Mouse (Mus musculus): ENCODE measurements around the gene Cdk14. TPM values are rescaled to one million over a fixed set of nuclear protein-coding genes. Genes with fewer than 3 reads are reported as not detected.
A peak's percentile ranks its signal among the peaks of the same experiment; 100 is the strongest.

Cdk14 gene
- polyA plus RNA-seq, 1 experiment from 2014 or later = 30.6 TPM

DNA sequence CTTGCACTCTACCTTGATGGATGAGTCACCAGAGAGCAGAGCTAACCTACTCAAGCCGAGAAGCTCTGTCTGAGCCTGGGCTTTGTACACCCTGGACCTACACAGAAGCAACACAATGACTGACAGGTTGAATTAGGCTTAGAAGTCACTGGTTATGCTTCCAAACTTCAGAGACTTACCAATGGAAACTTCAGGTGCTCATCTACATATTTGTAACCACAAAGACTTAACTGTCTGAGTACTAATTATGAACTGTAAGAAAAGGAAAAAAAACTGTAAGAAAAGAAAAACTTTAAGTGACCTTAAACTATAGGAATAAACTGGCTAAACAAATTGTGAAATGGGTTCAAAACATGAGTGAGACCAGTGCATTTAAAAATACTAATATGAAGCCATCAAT is 364.6 kb downstream of the Cdk14 start:
- Histone ChIP-seq H3K27me3 (replicated peaks; ENCODE audit: control insufficient read depth, insufficient read depth, low read length) (no peaks in the 10 kb centered on the region), H3K27ac (ENCODE audit: low read length) (no peak overlapping the region), H3K4me1 (replicated peaks; ENCODE audit: control insufficient read depth, insufficient read depth, low read length) (peaks cover 15% of the 10 kb centered on the region), H3K36me3 (ENCODE audit: control insufficient read depth, insufficient read depth) (no peaks in the 10 kb centered on the region), H3K9me3 (ENCODE audit: control insufficient read depth, low read length) (no peaks in the 10 kb centered on the region), H3K4me3 (replicated peaks; ENCODE audit: low read length) (no peak overlapping the region), H3K4me2 (ENCODE audit: low read length) (no peak overlapping the region), H3K9ac (replicated peaks; ENCODE audit: low read depth, low read length) (no peak overlapping the region)
- no peak for ATAC-seq
- WGBS = 37% methylated on average over 1 of the region's 1 CpGs

DNA sequence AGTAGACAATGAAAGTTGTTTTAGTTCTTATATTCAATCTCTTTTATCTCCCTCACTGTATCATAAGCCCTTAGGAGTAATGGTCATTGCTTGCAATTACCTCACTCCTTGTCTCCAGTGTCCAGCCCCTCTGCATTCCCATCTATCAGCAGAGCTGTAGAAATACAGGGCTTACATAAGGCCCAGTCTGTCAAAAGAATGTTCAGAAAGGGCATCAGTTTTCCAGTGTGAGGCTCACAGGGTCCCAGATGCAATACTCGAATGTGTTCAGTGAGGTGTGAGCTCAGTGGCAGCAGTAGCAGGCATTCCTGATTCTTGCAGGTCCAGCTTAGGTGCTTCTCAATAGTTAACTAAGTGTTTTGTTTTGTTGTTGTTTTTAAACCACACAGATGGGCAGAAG is 365.8 kb downstream of the Cdk14 start:
- Histone ChIP-seq H3K9ac (replicated peaks; ENCODE audit: low read depth, low read length) (no peak overlapping the region), H3K27me3 (replicated peaks; ENCODE audit: control insufficient read depth, insufficient read depth, low read length) (no peaks in the 10 kb centered on the region), H3K4me2 (ENCODE audit: low read length) (no peak overlapping the region), H3K9me3 (ENCODE audit: control insufficient read depth, low read length) (no peaks in the 10 kb centered on the region), H3K27ac (ENCODE audit: low read length) (no peak overlapping the region), H3K36me3 (ENCODE audit: control insufficient read depth, insufficient read depth) (no peaks in the 10 kb centered on the region), H3K4me1 (replicated peaks; ENCODE audit: control insufficient read depth, insufficient read depth, low read length) (peaks cover 15% of the 10 kb centered on the region), H3K4me3 (replicated peaks; ENCODE audit: low read length) (no peak overlapping the region)
- 13% methylated on average over 1 of the region's 1 CpGs for WGBS
- ATAC-seq = no peak

DNA sequence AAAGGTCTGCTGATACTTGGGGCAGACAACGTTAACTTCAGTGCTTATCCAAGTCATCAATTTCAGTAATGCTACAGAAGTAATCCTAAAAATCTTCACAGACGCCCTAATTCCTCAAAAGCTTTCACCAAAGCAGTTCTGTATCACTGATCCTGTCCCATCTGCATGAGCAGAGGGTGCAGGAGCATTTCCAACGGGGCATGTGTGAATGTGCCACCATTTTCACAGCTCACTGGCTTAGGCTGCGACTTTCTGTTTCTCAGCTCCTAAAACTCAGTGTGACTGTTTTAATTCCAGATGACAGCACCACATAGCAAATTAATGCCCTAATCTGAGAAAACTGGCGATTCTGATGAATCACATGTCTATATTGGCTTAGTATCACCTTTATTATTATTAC is 375.8 kb downstream of the Cdk14 start:
- WGBS = 60% methylated on average over 5 of the region's 5 CpGs
- H3K4me3 ChIP-seq (replicated peaks; ENCODE audit: low read length) = no peak overlapping the region
- no peak overlapping the region for H3K4me2 ChIP-seq (ENCODE audit: low read length)
- no peaks in the 10 kb centered on the region for H3K36me3 ChIP-seq (ENCODE audit: control insufficient read depth, insufficient read depth)
- H3K9ac ChIP-seq (replicated peaks; ENCODE audit: low read depth, low read length) = no peak overlapping the region
- no peaks in the 10 kb centered on the region for H3K27me3 ChIP-seq (replicated peaks; ENCODE audit: control insufficient read depth, insufficient read depth, low read length)
- no peaks in the 10 kb centered on the region for H3K9me3 ChIP-seq (ENCODE audit: control insufficient read depth, low read length)
- peaks cover 5% of the 10 kb centered on the region for H3K4me1 ChIP-seq (replicated peaks; ENCODE audit: control insufficient read depth, insufficient read depth, low read length)
- peak; percentile 26; the same call in 1 of the 2 replicates for ATAC-seq
- no peak overlapping the region for H3K27ac ChIP-seq (ENCODE audit: low read length)

DNA sequence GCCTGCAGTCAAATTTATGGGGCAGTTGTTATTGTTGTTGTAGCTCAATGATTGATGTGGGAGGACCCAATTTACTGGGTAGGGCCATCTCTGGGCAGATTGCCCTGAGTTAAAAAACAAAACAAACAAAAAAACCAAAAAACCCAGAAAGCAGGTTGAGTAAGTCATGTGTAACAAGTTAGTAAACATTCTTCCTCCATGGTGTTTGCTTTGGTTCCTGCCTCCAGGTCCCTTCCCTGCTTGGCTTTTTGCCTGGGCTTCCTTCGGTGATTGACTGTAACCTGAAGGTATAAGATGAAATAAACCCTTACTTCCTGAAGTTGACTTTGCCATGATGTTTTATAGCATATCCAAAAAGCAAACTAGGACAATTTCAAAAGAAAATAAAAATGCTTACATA is 377.4 kb downstream of the Cdk14 start:
- H3K4me1 ChIP-seq (replicated peaks; ENCODE audit: control insufficient read depth, insufficient read depth, low read length) = peaks cover 5% of the 10 kb centered on the region
- H3K27me3 ChIP-seq (replicated peaks; ENCODE audit: control insufficient read depth, insufficient read depth, low read length) = no peaks in the 10 kb centered on the region
- no peaks in the 10 kb centered on the region for H3K36me3 ChIP-seq (ENCODE audit: control insufficient read depth, insufficient read depth)
- no peaks in the 10 kb centered on the region for H3K9me3 ChIP-seq (ENCODE audit: control insufficient read depth, low read length)
- no peak overlapping the region for H3K4me3 ChIP-seq (replicated peaks; ENCODE audit: low read length)
- no peak for ATAC-seq
- WGBS = 50% methylated on average over 1 of the region's 1 CpGs
- no peak overlapping the region for H3K4me2 ChIP-seq (ENCODE audit: low read length)
- H3K27ac ChIP-seq (ENCODE audit: low read length) = no peak overlapping the region
- no peak overlapping the region for H3K9ac ChIP-seq (replicated peaks; ENCODE audit: low read depth, low read length)

DNA sequence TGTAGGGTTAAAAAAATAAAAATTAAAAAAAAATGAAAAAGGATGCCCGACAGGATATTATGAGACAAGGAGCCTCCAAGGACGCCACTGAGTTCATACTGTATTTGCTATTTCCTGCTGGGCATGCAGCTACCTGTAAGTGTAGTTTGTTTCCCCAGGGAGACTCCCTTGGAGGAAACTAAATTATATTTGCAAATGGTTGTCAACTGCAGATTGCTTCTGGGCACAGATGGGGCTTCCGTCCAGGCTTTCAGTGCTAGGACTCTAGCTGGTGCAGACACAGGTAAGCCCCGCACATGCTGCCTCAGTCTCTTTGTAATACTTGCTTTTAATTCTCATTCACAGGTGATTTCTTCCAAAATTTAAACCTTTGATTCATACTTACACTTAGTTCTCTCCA is 378.6 kb downstream of the Cdk14 start:
- Histone ChIP-seq H3K36me3 (ENCODE audit: control insufficient read depth, insufficient read depth) (no peaks in the 10 kb centered on the region), H3K27me3 (replicated peaks; ENCODE audit: control insufficient read depth, insufficient read depth, low read length) (no peaks in the 10 kb centered on the region), H3K9me3 (ENCODE audit: control insufficient read depth, low read length) (no peaks in the 10 kb centered on the region), H3K4me2 (ENCODE audit: low read length) (no peak overlapping the region), H3K27ac (ENCODE audit: low read length) (no peak overlapping the region), H3K9ac (replicated peaks; ENCODE audit: low read depth, low read length) (no peak overlapping the region), H3K4me1 (replicated peaks; ENCODE audit: control insufficient read depth, insufficient read depth, low read length) (peaks cover 5% of the 10 kb centered on the region), H3K4me3 (replicated peaks; ENCODE audit: low read length) (no peak overlapping the region)
- no peak for ATAC-seq
- 80% methylated on average over 4 of the region's 4 CpGs for WGBS

DNA sequence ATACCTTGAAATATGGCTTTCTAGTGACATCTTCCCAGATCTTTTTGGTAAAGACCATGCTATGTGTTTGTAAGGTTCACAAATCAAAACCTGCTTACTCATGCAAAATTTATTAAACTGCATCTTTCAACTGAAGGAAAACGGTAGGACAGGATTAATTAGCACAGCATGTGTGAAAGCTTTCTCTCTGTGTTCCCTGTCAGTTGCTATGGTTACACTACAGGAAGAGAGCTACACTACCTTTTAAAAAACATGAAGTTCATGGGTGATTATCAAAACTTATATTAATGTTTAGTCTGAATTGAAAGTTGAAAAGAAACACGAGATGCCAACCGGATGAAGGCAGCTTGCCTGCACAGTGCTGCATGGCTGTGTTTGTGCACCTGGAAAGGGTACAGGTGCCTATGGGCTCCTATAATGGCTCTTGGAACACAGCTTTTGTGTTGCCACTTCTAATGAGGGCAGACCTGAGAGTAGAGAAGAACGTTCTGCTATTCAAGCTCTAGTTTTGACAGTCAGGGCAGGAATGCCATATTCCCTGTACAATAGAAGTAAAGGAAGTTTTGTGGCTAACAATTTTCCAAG is 380.3 kb downstream of the Cdk14 start:
- no peak overlapping the region for H3K9ac ChIP-seq (replicated peaks; ENCODE audit: low read depth, low read length)
- 11% methylated on average over 4 of the region's 4 CpGs for WGBS
- no peak overlapping the region for H3K4me2 ChIP-seq (ENCODE audit: low read length)
- H3K27me3 ChIP-seq (replicated peaks; ENCODE audit: control insufficient read depth, insufficient read depth, low read length) = no peaks in the 10 kb centered on the region
- ATAC-seq = peak; percentile 88
- peak overlapping the region; percentile 53; the same call in 1 of the 2 replicates for H3K27ac ChIP-seq (ENCODE audit: low read length)
- no peak overlapping the region for H3K4me3 ChIP-seq (replicated peaks; ENCODE audit: low read length)
- H3K4me1 ChIP-seq (replicated peaks; ENCODE audit: control insufficient read depth, insufficient read depth, low read length) = peaks cover 5% of the 10 kb centered on the region
- H3K9me3 ChIP-seq (ENCODE audit: control insufficient read depth, low read length) = no peaks in the 10 kb centered on the region
- no peaks in the 10 kb centered on the region for H3K36me3 ChIP-seq (ENCODE audit: control insufficient read depth, insufficient read depth)

DNA sequence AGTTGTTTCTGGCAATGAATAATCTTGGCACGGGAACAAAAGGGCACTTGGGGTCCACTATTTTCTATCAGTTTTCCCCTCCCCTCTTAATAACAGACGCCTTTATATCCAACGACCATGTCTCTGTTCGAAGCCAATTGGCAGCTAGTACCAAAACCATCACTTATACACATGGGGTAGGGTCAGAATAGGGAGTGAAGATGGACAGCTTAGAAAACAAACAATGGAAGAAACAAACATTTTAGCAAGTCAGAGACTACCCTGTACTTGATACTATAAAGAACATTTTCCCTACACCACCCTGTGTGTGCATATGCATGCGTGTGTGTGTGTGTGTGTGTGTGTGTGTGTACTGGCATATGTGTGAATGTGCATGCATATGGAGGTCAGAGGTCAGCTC is 386.7 kb downstream of the Cdk14 start:
- H3K9me3 ChIP-seq (ENCODE audit: control insufficient read depth, low read length) = no peaks in the 10 kb centered on the region
- H3K27ac ChIP-seq (ENCODE audit: low read length) = no peak overlapping the region
- 44% methylated on average over 5 of the region's 5 CpGs for WGBS
- no peaks in the 10 kb centered on the region for H3K27me3 ChIP-seq (replicated peaks; ENCODE audit: control insufficient read depth, insufficient read depth, low read length)
- no peak overlapping the region for H3K9ac ChIP-seq (replicated peaks; ENCODE audit: low read depth, low read length)
- no peak overlapping the region for H3K4me2 ChIP-seq (ENCODE audit: low read length)
- no peaks in the 10 kb centered on the region for H3K36me3 ChIP-seq (ENCODE audit: control insufficient read depth, insufficient read depth)
- ATAC-seq = peak; percentile 62
- peaks cover 14% of the 10 kb centered on the region for H3K4me1 ChIP-seq (replicated peaks; ENCODE audit: control insufficient read depth, insufficient read depth, low read length)
- H3K4me3 ChIP-seq (replicated peaks; ENCODE audit: low read length) = no peak overlapping the region

DNA sequence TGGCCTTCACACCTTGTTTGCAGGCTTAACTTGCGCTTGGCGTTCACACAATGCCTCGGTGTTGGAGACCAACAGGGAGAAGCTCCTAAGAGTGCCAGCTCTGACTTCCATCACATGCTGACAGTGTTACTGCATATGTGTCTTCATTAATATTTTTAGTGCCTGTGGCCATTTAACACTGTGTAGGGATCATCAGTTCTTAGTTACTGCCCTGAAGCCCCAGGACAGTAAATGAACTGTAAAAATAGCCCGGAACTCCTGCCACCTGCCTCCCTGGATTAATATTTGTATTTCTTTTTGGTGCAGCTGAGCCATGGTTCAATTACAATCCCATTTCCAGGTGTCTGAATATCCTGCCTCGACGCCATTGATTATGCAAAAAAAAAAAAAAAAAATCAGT is 387.3 kb downstream of the Cdk14 start:
- Histone ChIP-seq H3K27me3 (replicated peaks; ENCODE audit: control insufficient read depth, insufficient read depth, low read length) (no peaks in the 10 kb centered on the region), H3K27ac (ENCODE audit: low read length) (no peak overlapping the region), H3K36me3 (ENCODE audit: control insufficient read depth, insufficient read depth) (no peaks in the 10 kb centered on the region), H3K9ac (replicated peaks; ENCODE audit: low read depth, low read length) (no peak overlapping the region), H3K4me1 (replicated peaks; ENCODE audit: control insufficient read depth, insufficient read depth, low read length) (peaks cover 14% of the 10 kb centered on the region), H3K4me3 (replicated peaks; ENCODE audit: low read length) (no peak overlapping the region), H3K9me3 (ENCODE audit: control insufficient read depth, low read length) (no peaks in the 10 kb centered on the region), H3K4me2 (ENCODE audit: low read length) (no peak overlapping the region)
- WGBS = 58% methylated on average over 6 of the region's 6 CpGs
- ATAC-seq = 0 out of 2 replicates have a peak, but pooled peaks have one; percentile 29

DNA sequence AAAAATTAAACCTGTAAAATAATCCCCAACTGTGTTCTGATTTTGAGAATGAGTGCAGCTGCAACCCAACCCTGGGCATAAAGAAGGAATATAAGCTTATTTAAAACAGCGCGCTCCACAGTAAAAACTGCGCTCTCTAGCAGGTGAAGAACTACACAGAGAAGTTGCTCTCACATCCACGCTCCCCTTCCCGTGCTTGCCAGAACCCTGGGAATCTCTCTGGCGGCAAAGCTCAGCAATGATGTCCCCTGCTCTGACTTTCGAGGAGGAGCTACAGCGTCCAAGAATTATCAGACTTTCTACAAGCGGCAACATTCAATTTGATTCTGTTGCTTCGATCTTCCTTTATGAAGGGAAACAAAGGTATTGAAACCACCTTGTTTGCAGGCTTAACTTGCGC is 387.7 kb downstream of the Cdk14 start:
- no peak overlapping the region for H3K9ac ChIP-seq (replicated peaks; ENCODE audit: low read depth, low read length)
- no peak; the same call in 1 of the 2 replicates for ATAC-seq
- no peaks in the 10 kb centered on the region for H3K27me3 ChIP-seq (replicated peaks; ENCODE audit: control insufficient read depth, insufficient read depth, low read length)
- H3K27ac ChIP-seq (ENCODE audit: low read length) = no peak overlapping the region
- no peaks in the 10 kb centered on the region for H3K9me3 ChIP-seq (ENCODE audit: control insufficient read depth, low read length)
- no peak overlapping the region for H3K4me3 ChIP-seq (replicated peaks; ENCODE audit: low read length)
- 74% methylated on average over 11 of the region's 11 CpGs for WGBS
- no peaks in the 10 kb centered on the region for H3K36me3 ChIP-seq (ENCODE audit: control insufficient read depth, insufficient read depth)
- H3K4me1 ChIP-seq (replicated peaks; ENCODE audit: control insufficient read depth, insufficient read depth, low read length) = peaks cover 14% of the 10 kb centered on the region
- no peak overlapping the region for H3K4me2 ChIP-seq (ENCODE audit: low read length)

DNA sequence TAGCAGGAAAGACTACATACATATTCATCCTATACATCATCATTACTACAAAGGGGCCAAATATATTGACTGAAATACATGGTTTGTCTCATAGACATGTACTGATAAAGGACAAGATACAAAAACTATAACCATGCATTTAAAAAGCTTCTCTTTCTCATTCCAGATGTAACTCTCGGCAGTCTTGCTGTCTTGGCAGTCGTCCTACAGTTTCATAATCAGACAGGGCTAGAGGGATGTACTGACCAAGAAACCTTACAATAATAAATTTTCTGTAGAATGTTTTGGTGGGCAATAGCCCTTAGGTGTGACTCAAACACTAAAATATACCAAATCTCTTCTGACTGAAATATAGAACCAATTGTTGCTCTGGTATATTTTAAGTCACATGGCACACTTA is 389.7 kb downstream of the Cdk14 start:
- no peak overlapping the region for H3K4me3 ChIP-seq (replicated peaks; ENCODE audit: low read length)

More for the DNA sequence above, 389.7 kb downstream of the Cdk14 start:
- Histone ChIP-seq H3K4me2 (ENCODE audit: low read length) (no peak overlapping the region), H3K9me3 (ENCODE audit: control insufficient read depth, low read length) (no peaks in the 10 kb centered on the region), H3K4me1 (replicated peaks; ENCODE audit: control insufficient read depth, insufficient read depth, low read length) (peaks cover 14% of the 10 kb centered on the region), H3K36me3 (ENCODE audit: control insufficient read depth, insufficient read depth) (no peaks in the 10 kb centered on the region), H3K27me3 (replicated peaks; ENCODE audit: control insufficient read depth, insufficient read depth, low read length) (no peaks in the 10 kb centered on the region), H3K27ac (ENCODE audit: low read length) (no peak overlapping the region), H3K9ac (replicated peaks; ENCODE audit: low read depth, low read length) (no peak overlapping the region)
- ATAC-seq = no peak
- WGBS = 75% methylated on average over 2 of the region's 2 CpGs
